Mouse (Mus musculus): Measurements from ENCODE around the gene Pgs1. TPM values are rescaled to one million over a fixed set of nuclear protein-coding genes. Genes with fewer than 3 reads are reported as not detected.
A peak's percentile ranks its signal among the peaks of the same experiment; 100 is the strongest.

Pgs1 gene
- polyA plus RNA-seq, 1 experiment from 2014 or later, result 41.2 TPM

DNA sequence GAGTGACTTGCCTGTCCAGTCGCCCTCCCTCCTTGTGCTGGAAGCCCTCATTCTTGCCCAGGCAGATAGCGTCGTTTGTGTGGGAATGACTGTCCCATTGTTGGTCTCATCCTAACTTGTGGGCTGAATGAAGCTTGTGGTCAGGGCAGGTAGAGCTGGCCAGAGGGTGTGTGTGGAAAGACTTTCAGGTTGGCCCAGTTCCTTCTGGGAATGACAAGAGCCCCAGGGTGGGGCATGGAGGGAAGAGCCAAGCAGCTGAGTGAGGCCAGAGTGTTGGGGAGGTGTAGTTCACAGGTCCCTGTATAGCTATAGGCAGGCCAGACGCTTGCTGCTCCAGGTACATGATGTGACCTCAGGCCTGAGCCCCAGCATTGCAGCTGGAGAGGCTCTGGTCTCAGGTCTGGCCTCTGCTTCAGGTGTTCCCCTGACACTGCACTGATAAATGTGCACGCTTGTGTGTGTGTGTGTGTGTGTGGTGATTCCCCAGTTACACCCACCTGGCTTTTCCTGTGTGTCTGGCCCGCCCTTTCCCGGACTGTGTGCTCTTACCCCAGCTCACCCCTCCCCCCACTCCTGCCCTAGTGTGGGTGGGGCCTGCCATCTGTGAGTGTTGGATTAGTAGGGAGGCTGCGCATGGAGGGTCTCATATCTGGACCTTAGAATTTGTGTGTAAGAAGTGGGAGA, 21.5 kb downstream of the Pgs1 start:
- Histone ChIP-seq H3K4me1 (peaks cover 52% of the 10 kb centered on the region), H3K4me2 (replicated peaks) (no peak overlapping the region), H3K9ac (no peak overlapping the region), H3K9me3 (replicated peaks) (no peaks in the 10 kb centered on the region), H3K27me3 (no peaks in the 10 kb centered on the region), H3K27ac (replicated peaks) (0 out of 2 replicates have a peak overlapping the region, but pooled peaks have one; percentile 44), H3K4me3 (replicated peaks) (no peak overlapping the region), H3K36me3 (peaks cover 44% of the 10 kb centered on the region)
- 46% methylated on average over 8 of the region's 8 CpGs for WGBS
- no peak for ATAC-seq (ENCODE audit: insufficient number of reproducible peaks, low FRiP score, low TSS enrichment, low read depth)

GRCm38 (mm10) chr11:118008144-118008805, 22.2 kb downstream of the Pgs1 start:
- ATAC-seq (ENCODE audit: insufficient number of reproducible peaks, low FRiP score, low TSS enrichment, low read depth), result no peak
- 0 out of 2 replicates have a peak overlapping the region, but pooled peaks have one; percentile 40 for H3K27ac ChIP-seq (replicated peaks)
- peaks cover 57% of the 10 kb centered on the region for H3K4me1 ChIP-seq
- no peak overlapping the region for H3K4me3 ChIP-seq (replicated peaks)
- no peaks in the 10 kb centered on the region for H3K27me3 ChIP-seq
- H3K9ac ChIP-seq, result no peak overlapping the region
- no peaks in the 10 kb centered on the region for H3K9me3 ChIP-seq (replicated peaks)
- H3K36me3 ChIP-seq, result peaks cover 39% of the 10 kb centered on the region
- WGBS, result 41% methylated on average over 5 of the region's 5 CpGs
- no peak overlapping the region for H3K4me2 ChIP-seq (replicated peaks)

GRCm38 (mm10) chr11:118008843-118009242, 22.8 kb downstream of the Pgs1 start:
- Histone ChIP-seq H3K4me1 (peaks cover 55% of the 10 kb centered on the region), H3K27me3 (no peaks in the 10 kb centered on the region), H3K36me3 (peaks cover 33% of the 10 kb centered on the region), H3K4me3 (replicated peaks) (no peak overlapping the region), H3K9ac (no peak overlapping the region), H3K27ac (replicated peaks) (peak overlapping the region; percentile 40; the same call in 1 of the 2 replicates), H3K4me2 (replicated peaks) (no peak overlapping the region), H3K9me3 (replicated peaks) (no peaks in the 10 kb centered on the region)
- 76% methylated on average over 8 of the region's 8 CpGs for WGBS
- ATAC-seq (ENCODE audit: insufficient number of reproducible peaks, low FRiP score, low TSS enrichment, low read depth), result no peak

DNA sequence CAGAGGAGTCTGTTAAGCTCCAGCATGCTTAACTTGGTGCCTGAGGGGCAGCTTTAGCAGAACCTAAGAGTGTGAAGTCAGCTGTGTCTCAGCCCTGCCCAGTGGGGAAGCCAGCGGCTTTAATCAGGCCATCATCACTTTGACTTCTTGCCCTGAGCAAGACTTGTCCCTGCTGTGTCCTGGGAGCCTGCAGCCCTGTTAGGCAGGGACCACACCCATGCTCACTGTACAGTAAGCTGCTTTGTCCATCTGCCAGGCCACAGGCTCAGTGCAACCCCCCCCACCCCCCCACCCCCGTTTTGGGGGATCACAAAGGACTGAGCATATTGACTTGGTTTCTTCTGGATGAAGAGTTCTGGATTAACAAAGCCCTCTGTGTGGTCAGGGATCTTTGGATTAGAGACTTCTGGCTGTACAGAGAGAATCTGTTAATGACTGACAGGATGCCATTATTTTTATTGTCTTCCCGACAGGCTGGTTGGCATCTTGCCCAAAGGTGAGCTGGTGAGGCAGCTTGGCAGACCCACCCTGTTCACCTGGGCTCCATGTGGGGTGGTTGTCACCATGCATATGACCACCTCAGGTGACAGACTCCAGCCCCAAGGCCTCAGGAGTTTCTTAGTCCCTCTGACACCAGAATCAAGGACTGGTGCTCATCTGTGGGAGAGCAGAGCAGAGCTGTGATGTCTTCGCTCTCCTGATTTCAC, 23.9 kb downstream of the Pgs1 start:
- H3K36me3 ChIP-seq, result peaks cover 28% of the 10 kb centered on the region
- H3K27ac ChIP-seq (replicated peaks), result peak overlapping the region; percentile 40; the same call in 1 of the 2 replicates
- no peak overlapping the region for H3K9ac ChIP-seq
- H3K9me3 ChIP-seq (replicated peaks), result no peaks in the 10 kb centered on the region
- H3K4me2 ChIP-seq (replicated peaks), result no peak overlapping the region; the same call in 1 of the 2 replicates
- H3K27me3 ChIP-seq, result no peaks in the 10 kb centered on the region
- no peak; the same call in 1 of the 2 replicates for ATAC-seq (ENCODE audit: insufficient number of reproducible peaks, low FRiP score, low TSS enrichment, low read depth)
- H3K4me1 ChIP-seq, result peaks cover 51% of the 10 kb centered on the region
- WGBS, result 36% methylated on average over 4 of the region's 4 CpGs
- no peak overlapping the region for H3K4me3 ChIP-seq (replicated peaks)

DNA sequence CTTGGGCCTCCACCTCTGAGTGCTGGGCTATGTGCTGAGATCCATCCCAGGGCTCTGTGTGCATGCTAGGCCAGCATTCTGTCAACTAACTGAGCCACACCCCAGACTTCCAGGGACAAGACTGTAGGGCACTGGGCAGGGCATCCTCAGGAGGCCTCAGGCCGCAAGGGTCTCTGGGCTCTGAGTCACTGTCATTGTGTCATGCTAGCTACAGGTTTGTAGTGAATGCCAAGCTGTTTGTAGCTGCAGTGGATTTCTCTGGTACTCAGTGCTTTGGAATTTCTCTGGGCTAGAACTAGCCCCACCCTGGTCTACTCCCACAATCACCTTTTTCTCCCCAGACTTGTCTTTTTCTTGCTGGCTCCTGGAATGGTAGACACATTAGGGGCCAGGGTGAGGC, 26.5 kb downstream of the Pgs1 start:
- no peak overlapping the region for H3K4me2 ChIP-seq (replicated peaks)
- peaks cover 48% of the 10 kb centered on the region for H3K4me1 ChIP-seq
- H3K9ac ChIP-seq, result no peak overlapping the region
- H3K27me3 ChIP-seq, result no peaks in the 10 kb centered on the region
- no peak overlapping the region for H3K4me3 ChIP-seq (replicated peaks)
- peaks cover 16% of the 10 kb centered on the region for H3K36me3 ChIP-seq
- no peaks in the 10 kb centered on the region for H3K9me3 ChIP-seq (replicated peaks)
- 0 out of 2 replicates have a peak, but pooled peaks have one; percentile 25 for ATAC-seq (ENCODE audit: insufficient number of reproducible peaks, low FRiP score, low TSS enrichment, low read depth)
- no peak overlapping the region for H3K27ac ChIP-seq (replicated peaks)
- WGBS, result 64% methylated on average over 1 of the region's 1 CpGs

- peaks cover 20% of the 10 kb centered on the region for H3K36me3 ChIP-seq
- H3K9me3 ChIP-seq (replicated peaks), result no peaks in the 10 kb centered on the region
- H3K4me3 ChIP-seq (replicated peaks), result no peak overlapping the region
- no peak for ATAC-seq (ENCODE audit: insufficient number of reproducible peaks, low FRiP score, low TSS enrichment, low read depth)
- H3K27me3 ChIP-seq, result no peaks in the 10 kb centered on the region
- no peak overlapping the region for H3K9ac ChIP-seq
- H3K27ac ChIP-seq (replicated peaks), result no peak overlapping the region; the same call in 1 of the 2 replicates
- no peak overlapping the region for H3K4me2 ChIP-seq (replicated peaks)
- H3K4me1 ChIP-seq, result peaks cover 41% of the 10 kb centered on the region
- 68% methylated on average over 2 of the region's 2 CpGs for WGBS
Observed at GRCm38 (mm10) chr11:118013339-118013738, 27.2 kb downstream of the Pgs1 start.

- no peak for ATAC-seq (ENCODE audit: insufficient number of reproducible peaks, low FRiP score, low TSS enrichment, low read depth)
- H3K36me3 ChIP-seq, result peaks cover 25% of the 10 kb centered on the region
- no peak overlapping the region for H3K27ac ChIP-seq (replicated peaks)
- H3K4me1 ChIP-seq, result peaks cover 29% of the 10 kb centered on the region
- no peak overlapping the region for H3K4me3 ChIP-seq (replicated peaks)
- H3K9me3 ChIP-seq (replicated peaks), result no peaks in the 10 kb centered on the region
- no peaks in the 10 kb centered on the region for H3K27me3 ChIP-seq
- no peak overlapping the region for H3K9ac ChIP-seq
- no peak overlapping the region for H3K4me2 ChIP-seq (replicated peaks)
- WGBS, result 80% methylated on average over 12 of the region's 12 CpGs
Observed at GRCm38 (mm10) chr11:118014391-118014995, 28.4 kb downstream of the Pgs1 start.

GRCm38 (mm10) chr11:118015381-118016145, 29.5 kb downstream of the Pgs1 start:
- peak overlapping the region; percentile 34 for H3K27ac ChIP-seq (replicated peaks)
- H3K4me1 ChIP-seq, result peaks cover 25% of the 10 kb centered on the region; the same call in 1 of the 2 replicates
- no peaks in the 10 kb centered on the region for H3K27me3 ChIP-seq
- WGBS, result 80% methylated on average over 8 of the region's 8 CpGs
- no peaks in the 10 kb centered on the region for H3K9me3 ChIP-seq (replicated peaks)
- no peak overlapping the region for H3K4me3 ChIP-seq (replicated peaks)
- H3K9ac ChIP-seq, result no peak overlapping the region
- H3K36me3 ChIP-seq, result peaks cover 34% of the 10 kb centered on the region
- no peak overlapping the region for H3K4me2 ChIP-seq (replicated peaks)
- no peak for ATAC-seq (ENCODE audit: insufficient number of reproducible peaks, low FRiP score, low TSS enrichment, low read depth)

DNA sequence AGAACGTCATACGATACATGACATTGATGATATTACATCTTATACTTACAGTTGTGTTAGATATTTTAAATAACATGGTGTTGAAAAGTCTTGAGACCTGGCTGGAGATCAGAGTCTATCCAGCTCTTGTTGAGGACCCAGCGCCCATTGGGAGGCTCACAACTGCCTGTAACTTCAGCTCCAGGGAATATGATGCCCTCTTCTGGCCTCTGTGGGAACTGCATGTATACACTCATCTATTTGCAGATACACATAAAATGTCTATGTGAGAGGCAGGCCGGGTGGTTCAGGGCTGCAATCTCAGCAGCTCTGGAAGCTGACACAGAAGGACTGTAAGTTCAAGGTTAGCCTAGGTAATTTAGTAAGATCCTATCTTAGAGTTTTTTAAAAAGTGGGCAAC, 32.2 kb downstream of the Pgs1 start:
- Histone ChIP-seq H3K36me3 (peaks cover 41% of the 10 kb centered on the region), H3K9ac (no peak overlapping the region), H3K4me3 (replicated peaks) (no peak overlapping the region), H3K4me1 (peaks cover 15% of the 10 kb centered on the region; the same call in 1 of the 2 replicates), H3K4me2 (replicated peaks) (no peak overlapping the region), H3K27ac (replicated peaks) (no peak overlapping the region), H3K27me3 (no peaks in the 10 kb centered on the region), H3K9me3 (replicated peaks) (no peaks in the 10 kb centered on the region)
- WGBS, result 96% methylated on average over 4 of the region's 4 CpGs
- ATAC-seq (ENCODE audit: insufficient number of reproducible peaks, low FRiP score, low TSS enrichment, low read depth), result no peak

DNA sequence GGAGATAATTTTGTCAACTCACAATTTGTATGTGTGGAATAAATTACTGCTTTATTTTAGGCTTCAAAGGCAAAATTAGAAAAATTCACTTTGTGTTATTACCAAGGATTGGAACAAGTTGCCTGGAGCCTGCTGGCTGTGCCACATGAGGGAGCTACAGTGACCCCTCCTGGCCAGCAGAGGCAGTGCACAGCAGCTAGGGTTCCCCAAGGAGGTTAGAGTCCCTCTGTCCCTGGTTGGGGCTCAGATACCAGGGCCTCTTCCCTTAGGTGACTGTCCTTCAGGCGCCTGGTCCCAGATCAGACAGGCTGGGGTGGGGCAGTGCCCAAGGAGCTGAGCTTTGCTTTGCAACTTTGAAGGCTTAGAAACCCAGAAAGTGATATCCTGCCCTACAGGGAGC, 35.7 kb downstream of the Pgs1 start:
- no peak overlapping the region for H3K4me3 ChIP-seq (replicated peaks)
- no peak for ATAC-seq (ENCODE audit: insufficient number of reproducible peaks, low FRiP score, low TSS enrichment, low read depth)
- H3K27me3 ChIP-seq, result no peaks in the 10 kb centered on the region
- H3K27ac ChIP-seq (replicated peaks), result no peak overlapping the region
- H3K36me3 ChIP-seq, result peaks cover 48% of the 10 kb centered on the region
- H3K9me3 ChIP-seq (replicated peaks), result no peaks in the 10 kb centered on the region
- no peak overlapping the region for H3K4me2 ChIP-seq (replicated peaks)
- H3K4me1 ChIP-seq, result no peaks in the 10 kb centered on the region
- 26% methylated on average over 1 of the region's 1 CpGs for WGBS
- H3K9ac ChIP-seq, result no peak overlapping the region

Data from embryonic facial prominence, embryonic 15.5 days (tissue).